Comparison of ENCODE assay signal across 8 mouse cellular contexts in the genomic region with DNA sequence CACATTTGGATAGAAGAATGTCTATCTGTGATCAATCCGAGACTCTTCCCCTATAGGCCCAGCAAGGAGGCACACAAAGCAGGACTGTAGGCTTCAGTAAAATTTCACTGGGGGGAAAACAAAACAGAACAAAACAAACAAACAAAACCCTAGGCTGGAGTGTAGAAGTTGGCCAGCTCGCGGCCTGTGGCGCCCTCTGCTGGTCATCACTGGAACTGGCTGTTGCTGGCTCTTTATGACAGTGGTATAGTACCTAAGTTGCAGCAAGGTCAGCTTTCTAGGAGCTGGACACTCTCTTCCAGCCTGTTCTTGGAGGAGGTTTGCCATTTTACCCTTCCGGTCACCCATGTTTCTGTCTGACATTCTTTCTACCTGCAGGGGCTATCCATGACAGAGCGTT. TPM values are rescaled to one million over a fixed set of nuclear protein-coding genes. Genes with fewer than 3 reads are reported as not detected.
DNase-seq lines count a peak whose midpoint lies in the region; ATAC-seq and TF ChIP-seq lines count a peak whose summit lies in the region.

No protein-coding gene starts in this region.

- TF ChIP-seq CTCF in liver, postnatal 0 days (IDR thresholded peaks at IDR 0.05; ENCODE audit: low read depth) = peak; percentile 95

- no peak overlapping the region for H3K27ac ChIP-seq in liver, postnatal 0 days (ENCODE audit: low read depth)
- H3K27ac ChIP-seq in neural tube, embryonic 13.5 days (replicated peaks) = no peak overlapping the region

- no peak for TF ChIP-seq EP300 in liver, postnatal 0 days (IDR thresholded peaks at IDR 0.05; ENCODE audit: low read depth)

- DNase-seq in B cell, adult 2 months = peak; percentile 69 to 70
- peak; percentile 67 for DNase-seq in ZHBTc4 (ENCODE audit: low read depth, low spot score)
- DNase-seq in cerebellum, postnatal 36 days = peak; percentile 77 to 82
- DNase-seq in gastrocnemius, postnatal 10 days = peak; percentile 77
- peak; percentile 57 for DNase-seq in kidney, adult 9 months
- peak; percentile 73 for DNase-seq in liver, postnatal 0 days
- DNase-seq in thymus, postnatal 25 days = peak; percentile 67

- no peak overlapping the region for H3K9ac ChIP-seq in liver, postnatal 0 days (replicated peaks)
- no peak overlapping the region for H3K9ac ChIP-seq in neural tube, embryonic 13.5 days

- no peak overlapping the region for H3K4me2 ChIP-seq in liver, postnatal 0 days (ENCODE audit: low read depth, low read length)
- H3K4me2 ChIP-seq in neural tube, embryonic 13.5 days = no peak overlapping the region

- no peaks in the 10 kb centered on the region for H3K4me1 ChIP-seq in liver, postnatal 0 days (ENCODE audit: insufficient read depth)
- peaks cover 33% of the 10 kb centered on the region for H3K4me1 ChIP-seq in neural tube, embryonic 13.5 days (replicated peaks)

- 30% methylated on average over 6 of the region's 6 CpGs for WGBS in liver, postnatal 0 days (ENCODE audit: insufficient replicate concordance)
- 23% methylated on average over 6 of the region's 6 CpGs for WGBS in neural tube, embryonic 13.5 days

- H3K27me3 ChIP-seq in liver, postnatal 0 days (ENCODE audit: insufficient read depth, low read length) = 0 out of 2 replicates have a peak, but pooled peaks cover 3% of the 10 kb centered on the region
- peaks cover 30% of the 10 kb centered on the region for H3K27me3 ChIP-seq in neural tube, embryonic 13.5 days

- H3K4me3 ChIP-seq in liver, postnatal 0 days (ENCODE audit: low read depth, low read length) = no peak overlapping the region
- H3K4me3 ChIP-seq in neural tube, embryonic 13.5 days = no peak overlapping the region

- no peak for ATAC-seq in liver, postnatal 0 days
- peak; percentile 78 for ATAC-seq in neural tube, embryonic 13.5 days (ENCODE audit: low read depth)

- no peaks in the 10 kb centered on the region for H3K9me3 ChIP-seq in liver, postnatal 0 days (ENCODE audit: low read length)
- H3K9me3 ChIP-seq in neural tube, embryonic 13.5 days = no peaks in the 10 kb centered on the region

- no peaks in the 10 kb centered on the region for H3K36me3 ChIP-seq in liver, postnatal 0 days (replicated peaks; ENCODE audit: insufficient read depth, low read length)
- no peaks in the 10 kb centered on the region for H3K36me3 ChIP-seq in neural tube, embryonic 13.5 days

RNA-seq across cellular contexts. Expression of a gene that starts 45.2 kb away (rescaled TPM):
- under 1 TPM; 0.19 to 0.20 TPM for total RNA-seq in gastrocnemius, postnatal 10 days (2021)
- polyA plus RNA-seq in liver, postnatal 0 days (2015; fragmentation: Nextera tagmentation; extraction: Ambion mirVana) = 0.02 and 0.05 TPM in 2 replicates
- 0.45 and 0.85 TPM in 2 replicates for polyA plus RNA-seq in neural tube, embryonic 13.5 days (2015; fragmentation: Nextera tagmentation; extraction: Ambion mirVana)
